Comparison of ENCODE assay signal across 8 mouse cellular contexts in the genomic region with DNA sequence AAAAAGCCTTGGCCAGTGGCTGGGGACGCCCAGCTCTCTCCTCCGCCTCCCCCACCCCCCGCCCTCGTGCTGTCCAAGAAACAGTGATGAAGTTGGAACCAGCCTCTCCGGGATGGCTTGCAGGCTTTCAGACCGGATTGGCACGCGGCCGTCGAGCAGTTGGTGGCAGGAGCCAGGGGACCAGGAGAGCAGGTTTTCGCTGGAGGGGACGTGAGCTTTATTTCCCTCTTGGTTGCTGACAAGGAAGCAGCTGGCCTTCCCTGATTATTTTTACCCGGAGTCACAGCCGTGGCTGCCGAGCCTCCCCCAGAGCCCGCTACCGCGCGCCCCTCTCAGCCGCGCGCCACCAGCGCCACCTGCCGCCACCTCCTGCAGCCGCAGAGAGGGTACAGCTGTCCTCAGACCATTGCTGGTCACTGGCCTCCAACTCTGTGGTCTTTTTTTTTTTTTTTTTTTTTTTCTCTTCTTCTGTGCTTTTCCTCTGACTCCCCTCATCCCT. TPM values are rescaled to one million over a fixed set of nuclear protein-coding genes. Genes with fewer than 3 reads are reported as not detected.
A peak's percentile ranks its signal among the peaks of the same experiment; 100 is the strongest.
DNase-seq lines count a peak whose midpoint lies in the region; ATAC-seq and TF ChIP-seq lines count a peak whose summit lies in the region.

No protein-coding gene starts in this region.

- H3K4me3 ChIP-seq in embryonic facial prominence, embryonic 10.5 days: peak overlapping the region; percentile 56
- H3K4me3 ChIP-seq in heart, adult 2 months: peak overlapping the region; percentile 45
- peak overlapping the region; percentile 33 for H3K4me3 ChIP-seq in kidney, adult 2 months (ENCODE audit: insufficient read depth, low read depth, low read length)
- H3K4me3 ChIP-seq in limb, embryonic 15.5 days: peak overlapping the region; percentile 44
- H3K4me3 ChIP-seq in midbrain, postnatal 0 days (ENCODE audit: low read depth, low read length): peak overlapping the region; percentile 34

- TF ChIP-seq CTCF in heart, adult 2 months (IDR thresholded peaks at IDR 0.05): peak; percentile 91
- TF ChIP-seq CTCF in kidney, adult 2 months (conservative IDR thresholded peaks at IDR 0.05; ENCODE audit: insufficient read depth, insufficient read length, low read depth, low read length): peak; percentile 73
- peak; percentile 88 for TF ChIP-seq CTCF in midbrain, postnatal 0 days (IDR thresholded peaks at IDR 0.05)

- H3K27ac ChIP-seq in embryonic facial prominence, embryonic 10.5 days (replicated peaks): peak overlapping the region; percentile 68
- H3K27ac ChIP-seq in heart, adult 2 months: no peak overlapping the region
- H3K27ac ChIP-seq in kidney, adult 2 months (ENCODE audit: insufficient read depth, low read depth, low read length): no peak overlapping the region
- no peak overlapping the region for H3K27ac ChIP-seq in limb, embryonic 15.5 days
- no peak overlapping the region for H3K27ac ChIP-seq in midbrain, postnatal 0 days (ENCODE audit: low read depth, low read length)

- H3K27me3 ChIP-seq in embryonic facial prominence, embryonic 10.5 days (replicated peaks; ENCODE audit: low read depth, poor library complexity, severe bottlenecking): peaks cover 7% of the 10 kb centered on the region
- H3K27me3 ChIP-seq in heart, adult 2 months (ENCODE audit: control insufficient read depth, insufficient read depth, low read length): no peaks in the 10 kb centered on the region
- H3K27me3 ChIP-seq in kidney, adult 2 months (replicated peaks; ENCODE audit: control insufficient read depth, insufficient read depth, low read length): no peaks in the 10 kb centered on the region
- H3K27me3 ChIP-seq in limb, embryonic 15.5 days: peaks cover 6% of the 10 kb centered on the region; the same call in 1 of the 2 replicates
- no peaks in the 10 kb centered on the region for H3K27me3 ChIP-seq in midbrain, postnatal 0 days (ENCODE audit: insufficient read depth, low read length)
- H3K27me3 ChIP-seq in splenic B cell, adult 2 months (ENCODE audit: control insufficient read depth, insufficient read depth, low read length, poor library complexity, severe bottlenecking): no peaks in the 10 kb centered on the region

- peak overlapping the region; percentile 71 for H3K4me2 ChIP-seq in limb, embryonic 15.5 days
- peak overlapping the region; percentile 59 for H3K4me2 ChIP-seq in midbrain, postnatal 0 days (ENCODE audit: low read depth, low read length, poor library complexity, severe bottlenecking)

- H3K79me2 ChIP-seq in heart, adult 2 months (replicated peaks; ENCODE audit: control insufficient read depth, insufficient read depth, low read length): no peaks in the 10 kb centered on the region

- under 1% methylated on average over 25 of the region's 25 CpGs for WGBS in embryonic facial prominence, embryonic 10.5 days
- under 1% methylated on average over 25 of the region's 25 CpGs for WGBS in heart, adult 2 months
- WGBS in kidney, adult 2 months: 1% methylated on average over 25 of the region's 25 CpGs
- WGBS in limb, embryonic 15.5 days: under 1% methylated on average over 24 of the region's 25 CpGs
- under 1% methylated on average over 25 of the region's 25 CpGs for WGBS in midbrain, postnatal 0 days

- DNase-seq in 416B (ENCODE audit: low read depth): peak; percentile 83
- peak; percentile 55 for DNase-seq in adrenal gland, adult 8-10 months
- DNase-seq in embryonic facial prominence, embryonic 10.5 days (ENCODE audit: low spot score): peak; percentile 90
- peak; percentile 81 to 88 for DNase-seq in heart, adult 2 months
- DNase-seq in kidney, adult 2 months: peak; percentile 61
- DNase-seq in midbrain, postnatal 0 days (ENCODE audit: low spot score): peak; percentile 81
- peak; percentile 47 for DNase-seq in splenic B cell, adult 2 months (ENCODE audit: low read depth, low spot score)

- 0 out of 2 replicates have a peak, but pooled peaks have one; percentile 33 for TF ChIP-seq EP300 in heart, adult 2 months (IDR thresholded peaks at IDR 0.05; ENCODE audit: insufficient read depth, low read depth, low read length)

- H3K4me1 ChIP-seq in embryonic facial prominence, embryonic 10.5 days: peaks cover 8% of the 10 kb centered on the region; the same call in 1 of the 2 replicates
- no peaks in the 10 kb centered on the region; the same call in 1 of the 2 replicates for H3K4me1 ChIP-seq in heart, adult 2 months (ENCODE audit: control insufficient read depth, insufficient read depth, low read length)
- no peaks in the 10 kb centered on the region for H3K4me1 ChIP-seq in kidney, adult 2 months (ENCODE audit: control insufficient read depth, insufficient read depth, low read length)
- H3K4me1 ChIP-seq in limb, embryonic 15.5 days: no peaks in the 10 kb centered on the region
- H3K4me1 ChIP-seq in midbrain, postnatal 0 days (ENCODE audit: insufficient read depth, low read length): no peaks in the 10 kb centered on the region

- H3K9me3 ChIP-seq in embryonic facial prominence, embryonic 10.5 days: no peaks in the 10 kb centered on the region
- H3K9me3 ChIP-seq in limb, embryonic 15.5 days: no peaks in the 10 kb centered on the region
- H3K9me3 ChIP-seq in midbrain, postnatal 0 days (ENCODE audit: low read length): no peaks in the 10 kb centered on the region

- H3K36me3 ChIP-seq in embryonic facial prominence, embryonic 10.5 days (replicated peaks): no peaks in the 10 kb centered on the region
- H3K36me3 ChIP-seq in heart, adult 2 months (ENCODE audit: control insufficient read depth, insufficient read depth, low read length): no peaks in the 10 kb centered on the region
- H3K36me3 ChIP-seq in kidney, adult 2 months (ENCODE audit: control insufficient read depth, insufficient read depth, low read length): no peaks in the 10 kb centered on the region
- no peaks in the 10 kb centered on the region for H3K36me3 ChIP-seq in limb, embryonic 15.5 days
- H3K36me3 ChIP-seq in midbrain, postnatal 0 days (ENCODE audit: insufficient read depth, low read length): no peaks in the 10 kb centered on the region
- no peaks in the 10 kb centered on the region for H3K36me3 ChIP-seq in splenic B cell, adult 2 months (ENCODE audit: control insufficient read depth, insufficient read depth, low read length, poor library complexity, severe bottlenecking)

- ATAC-seq in limb, embryonic 15.5 days (ENCODE audit: insufficient number of reproducible peaks, low FRiP score, low TSS enrichment, low read depth): peak; percentile 91
- ATAC-seq in midbrain, postnatal 0 days (ENCODE audit: low FRiP score): peak; percentile 93

- intact Hi-C loops in heart, adult 2 months (cut with DNase I): loop anchor here (1.0 kb wide), 4 partner anchors 12 to 843 kb away; no protein-coding TSS in a partner anchor

- H3K9ac ChIP-seq in heart, adult 2 months (ENCODE audit: low read depth, low read length): peak overlapping the region; percentile 50
- H3K9ac ChIP-seq in limb, embryonic 15.5 days: no peak overlapping the region
- H3K9ac ChIP-seq in midbrain, postnatal 0 days (replicated peaks; ENCODE audit: low read length, poor library complexity, severe bottlenecking): no peak overlapping the region; the same call in 1 of the 2 replicates

- no peak for TF ChIP-seq POLR2A in heart, adult 2 months (IDR thresholded peaks at IDR 0.05; ENCODE audit: insufficient read depth, low read depth, low read length)
- no peak for TF ChIP-seq POLR2A in kidney, adult 2 months (IDR thresholded peaks at IDR 0.05; ENCODE audit: low read depth, low read length)

RNA-seq across cellular contexts. Expression of a gene that starts 14.5 kb away (rescaled TPM):
- total RNA-seq in adrenal gland, adult 8-10 months (2022): 100 to 1,000 TPM; 232 to 337 (median 283) TPM
- 331 and 334 TPM in 2 replicates for polyA plus RNA-seq in embryonic facial prominence, embryonic 10.5 days (2016; fragmentation: Nextera tagmentation; extraction: Ambion mirVana)
- total RNA-seq in heart, adult 2 months (2021): 100 to 1,000 TPM; 220 to 247 TPM
- 129 and 237 TPM in 2 replicates for polyA plus RNA-seq in heart, adult 2 months (2012; rRNA removed)
- 97.9 and 136 TPM in 2 replicates for polyA plus RNA-seq in kidney, adult 2 months (2012; rRNA removed)
- polyA plus RNA-seq in limb, embryonic 15.5 days (2015; fragmentation: Nextera tagmentation; extraction: Ambion mirVana): 229 and 240 TPM in 2 replicates
- 218 and 239 TPM in 2 replicates for total RNA-seq in midbrain, postnatal 0 days (2014; rRNA removed)
- 282 and 287 TPM in 2 replicates for polyA plus RNA-seq in midbrain, postnatal 0 days (2015; fragmentation: Nextera tagmentation; extraction: Ambion mirVana)

RNA-seq across cellular contexts. Expression of a gene that starts 56.0 kb away (rescaled TPM):
- total RNA-seq in adrenal gland, adult 8-10 months (2022): 100 to 1,000 TPM; 272 to 809 (median 569) TPM
- polyA plus RNA-seq in embryonic facial prominence, embryonic 10.5 days (2016; fragmentation: Nextera tagmentation; extraction: Ambion mirVana): 0.34 and 0.97 TPM in 2 replicates
- total RNA-seq in heart, adult 2 months (2021): not detected
- 0.06 and 0.16 TPM in 2 replicates for polyA plus RNA-seq in heart, adult 2 months (2012; rRNA removed)
- polyA plus RNA-seq in kidney, adult 2 months (2012; rRNA removed): 0.03 and 1.6 TPM in 2 replicates
- polyA plus RNA-seq in limb, embryonic 15.5 days (2015; fragmentation: Nextera tagmentation; extraction: Ambion mirVana): 0.05 and 0.14 TPM in 2 replicates
- 0.11 and 0.61 TPM in 2 replicates for total RNA-seq in midbrain, postnatal 0 days (2014; rRNA removed)
- 1.2 and 2.1 TPM in 2 replicates for polyA plus RNA-seq in midbrain, postnatal 0 days (2015; fragmentation: Nextera tagmentation; extraction: Ambion mirVana)
